Mouse (Mus musculus) kidney, adult 11 months (tissue): Measurements from ENCODE around the gene Inpp4a.

Experiments used
- DNase-seq: peaks from one replicate; pipeline ENCODE4 v3.0.0; 2022

Inpp4a gene

DNA sequence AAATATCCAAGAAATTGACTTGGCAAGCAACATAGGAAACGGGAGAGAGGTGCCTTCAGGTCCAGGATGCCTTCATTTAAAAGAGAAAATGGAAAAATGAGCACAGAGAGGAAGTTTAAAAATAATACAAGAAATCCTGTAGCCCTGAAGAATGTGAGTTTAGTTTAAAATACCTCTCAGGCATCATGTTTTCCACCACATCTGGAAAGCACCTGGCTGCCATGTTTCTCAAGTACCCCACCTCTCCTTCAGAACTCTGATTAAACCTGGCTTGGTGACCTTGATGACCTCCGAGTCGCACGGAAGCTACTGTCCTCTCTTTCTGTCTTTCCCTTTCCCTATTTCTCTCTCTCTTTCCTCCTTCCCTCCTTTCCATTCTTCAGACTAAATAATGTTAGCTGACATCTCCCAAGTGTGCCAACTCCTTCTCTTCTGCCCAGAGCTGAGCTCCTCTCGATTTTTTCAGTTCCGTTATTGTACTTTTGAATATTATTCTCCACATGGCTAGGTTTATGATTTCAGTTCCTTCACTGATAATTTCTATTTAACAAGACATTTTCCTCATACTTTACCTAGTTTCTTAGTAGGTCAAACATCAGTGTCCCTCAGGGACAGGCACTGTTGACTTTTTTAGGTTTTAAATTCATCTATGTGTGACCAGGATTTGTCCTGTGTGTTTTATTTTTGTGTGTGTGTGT lies 59.9 kb downstream of the Inpp4a start:
- no peak for DNase-seq

DNA sequence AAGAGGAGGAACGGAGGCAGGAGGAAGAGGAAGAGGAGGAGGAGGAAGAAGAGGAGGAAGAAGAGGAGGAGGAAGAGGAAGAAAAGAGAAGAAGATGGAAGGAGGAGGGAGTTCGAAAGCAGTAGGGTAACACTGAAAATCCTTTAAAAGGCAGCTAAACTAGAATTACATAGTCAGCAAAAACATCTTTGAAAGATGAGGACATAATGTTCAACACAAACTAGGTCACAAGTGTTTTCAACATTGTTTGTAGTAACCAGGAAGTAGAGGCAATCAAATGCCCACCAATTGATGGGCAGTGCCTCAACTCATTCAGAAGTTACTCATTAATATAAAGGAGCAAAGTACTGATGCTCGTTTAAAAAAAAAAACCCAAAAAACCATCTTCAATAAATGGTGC lies 61.1 kb downstream of the Inpp4a start:
- DNase-seq = no peak

DNA sequence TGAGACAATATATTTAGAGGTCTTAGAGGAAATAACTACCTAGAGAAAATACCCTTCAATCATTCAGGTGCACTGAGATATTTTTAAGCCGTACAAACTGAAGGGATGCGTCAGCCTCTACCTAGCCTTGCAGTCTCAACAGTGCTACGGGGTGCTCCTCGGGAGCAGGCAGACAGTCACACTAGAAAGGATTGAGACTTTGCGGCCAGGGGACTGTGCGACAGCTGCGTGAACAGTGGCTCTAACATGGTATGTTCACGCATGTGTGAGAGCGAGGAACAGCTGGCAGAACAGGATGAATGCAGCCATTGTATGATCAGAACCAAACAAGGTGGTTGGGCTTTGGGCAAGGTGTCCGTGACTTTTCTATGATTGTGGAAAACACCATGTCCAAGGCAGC lies 63.1 kb downstream of the Inpp4a start:
- DNase-seq = no peak

DNA sequence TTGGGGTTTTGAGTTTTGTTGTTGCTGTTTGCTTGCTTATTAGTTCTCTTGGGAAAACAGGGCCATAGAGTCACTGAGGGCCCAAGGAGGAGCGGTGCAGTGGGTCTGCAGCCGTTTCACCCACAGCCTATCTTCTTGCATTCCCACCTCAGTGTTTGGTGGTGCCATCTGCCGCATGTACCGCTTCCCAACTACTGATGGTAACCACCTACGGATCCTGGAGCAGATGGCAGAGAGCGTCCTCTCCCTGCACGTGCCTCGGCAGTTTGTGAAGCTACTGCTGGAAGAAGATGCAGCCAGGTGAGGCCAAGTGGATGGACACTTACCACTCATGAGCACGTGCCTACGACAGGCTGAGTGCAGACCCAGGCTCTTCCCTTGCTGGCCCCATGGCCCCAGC lies 68.5 kb downstream of the Inpp4a start:
- DNase-seq = no peak

DNA sequence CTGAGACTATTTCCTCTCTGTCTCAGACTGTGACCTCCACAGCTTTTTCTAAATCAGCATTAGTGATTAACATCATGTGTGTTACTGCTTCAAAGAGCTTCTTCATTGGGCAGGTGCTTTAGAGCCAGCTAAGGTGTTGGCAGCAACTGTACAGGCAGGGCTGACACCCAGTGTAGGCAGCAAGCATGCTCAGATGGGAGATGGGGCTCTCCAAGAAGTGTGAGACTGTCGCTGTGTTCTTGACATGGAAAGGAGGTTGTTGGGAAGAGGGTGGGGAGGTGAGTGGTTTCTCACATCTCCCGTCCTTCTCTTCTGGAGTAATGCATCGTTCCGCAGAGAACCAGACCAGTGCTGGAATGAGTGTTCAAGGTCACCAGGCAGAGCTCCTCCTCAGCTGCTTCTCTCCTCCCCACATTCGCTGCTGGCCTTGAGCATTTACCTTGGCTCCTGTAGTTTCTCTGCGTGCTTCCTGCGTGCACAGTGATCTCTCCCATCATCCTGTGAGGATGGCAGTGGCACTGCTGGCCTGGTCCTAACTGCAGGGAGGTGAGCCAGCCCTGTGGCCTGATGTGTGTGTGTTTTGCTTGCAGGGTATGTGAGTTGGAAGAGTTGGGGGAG lies 69.2 kb downstream of the Inpp4a start:
- no peak for DNase-seq

DNA sequence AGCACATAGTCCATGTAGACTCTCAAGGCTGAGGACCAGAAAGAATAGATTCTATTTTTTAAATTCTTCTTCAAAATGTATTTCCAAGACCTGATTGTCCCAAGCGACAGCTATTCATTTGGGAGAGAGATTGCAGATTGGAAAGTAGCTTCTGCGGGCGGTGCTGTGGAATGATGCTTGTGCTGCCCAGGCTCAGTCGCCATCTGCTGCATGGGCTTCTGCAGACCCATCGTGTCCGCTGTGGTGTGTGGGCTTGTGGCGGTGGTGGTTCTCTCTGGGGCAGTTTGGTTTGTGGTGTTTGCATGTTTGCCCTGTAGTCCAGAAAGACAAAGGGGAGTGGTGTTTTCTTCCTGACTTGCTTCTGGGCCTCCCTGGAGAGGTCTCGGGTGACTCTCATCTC lies 76.5 kb downstream of the Inpp4a start:
- DNase-seq = no peak

DNA sequence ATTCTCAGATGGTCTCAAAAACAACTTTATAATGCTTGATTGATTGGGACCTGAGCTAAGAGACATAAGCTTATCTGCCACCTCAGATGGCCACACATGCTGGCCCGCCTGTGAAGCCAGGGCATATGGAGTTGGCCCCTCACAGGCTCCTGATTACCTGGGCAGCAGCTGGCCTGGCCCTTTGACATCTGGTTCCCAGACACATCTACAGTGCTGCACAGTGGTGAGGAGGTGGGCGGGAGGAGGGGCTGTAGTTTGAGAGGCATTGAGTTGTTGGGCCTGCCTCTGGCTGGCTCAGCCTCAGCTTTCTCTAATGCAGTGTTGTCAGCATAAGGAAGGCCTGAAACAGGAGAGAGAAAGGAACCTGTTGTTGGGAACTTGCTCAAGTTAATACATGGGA lies 77.1 kb downstream of the Inpp4a start:
- no peak for DNase-seq

DNA sequence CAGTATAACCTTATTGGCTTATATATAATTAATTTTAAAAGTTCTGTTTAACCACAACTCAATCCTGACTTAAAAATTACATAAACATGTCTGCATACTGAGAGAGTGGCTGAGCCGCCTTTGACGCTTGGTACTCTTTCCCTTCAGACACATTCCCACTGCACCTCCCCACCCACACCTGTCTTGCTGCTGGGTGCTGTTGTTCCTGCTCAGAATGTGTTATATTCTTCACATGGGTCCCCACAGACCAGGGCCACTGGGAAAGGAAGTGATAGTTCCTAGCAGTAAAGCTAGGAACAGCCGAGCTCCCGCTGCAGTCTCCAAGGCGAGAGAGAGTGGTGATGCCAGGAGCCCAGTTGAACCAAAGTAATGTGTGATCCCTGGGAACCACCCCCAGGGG lies 78.4 kb downstream of the Inpp4a start:
- DNase-seq = no peak

DNA sequence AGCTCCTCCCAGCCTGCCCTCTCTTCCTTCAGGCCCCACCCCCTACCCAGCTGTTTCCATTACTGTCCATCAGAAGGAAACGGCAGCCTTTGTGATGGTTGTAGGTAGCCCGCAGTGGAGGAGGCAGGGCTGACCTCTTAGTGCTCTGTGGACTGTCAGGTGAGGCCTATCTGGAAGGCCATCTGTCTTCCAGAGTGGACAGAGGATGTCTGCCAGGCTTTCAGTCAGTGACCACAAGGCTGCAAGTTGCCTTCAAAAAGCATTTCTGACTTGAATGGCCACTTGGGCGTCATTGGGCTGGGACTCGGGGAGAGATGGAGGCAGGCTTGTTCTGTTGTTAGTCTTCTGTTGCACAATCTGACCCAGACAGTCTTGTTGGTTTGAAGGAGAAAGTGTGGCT lies 79.9 kb downstream of the Inpp4a start:
- no peak for DNase-seq

DNA sequence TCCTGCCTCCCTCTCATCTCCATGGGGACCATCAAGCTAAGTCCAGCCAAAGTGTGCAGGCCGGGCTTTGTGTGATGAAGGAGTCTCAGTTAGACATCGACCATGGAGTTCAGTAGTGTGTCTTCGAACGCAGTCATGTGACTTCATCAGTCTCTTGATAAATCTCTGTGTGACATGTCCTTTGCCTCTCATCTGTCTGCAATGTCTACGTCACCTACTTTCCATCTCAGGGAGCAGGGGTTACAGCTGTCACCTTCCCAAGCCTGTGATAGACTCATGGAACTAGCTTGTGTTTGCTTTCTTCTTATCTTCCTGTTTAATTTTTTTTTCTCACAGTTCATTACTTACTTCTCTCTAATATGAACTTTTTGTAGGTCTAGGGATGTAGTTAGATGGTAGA lies 81.2 kb downstream of the Inpp4a start:
- no peak for DNase-seq

DNA sequence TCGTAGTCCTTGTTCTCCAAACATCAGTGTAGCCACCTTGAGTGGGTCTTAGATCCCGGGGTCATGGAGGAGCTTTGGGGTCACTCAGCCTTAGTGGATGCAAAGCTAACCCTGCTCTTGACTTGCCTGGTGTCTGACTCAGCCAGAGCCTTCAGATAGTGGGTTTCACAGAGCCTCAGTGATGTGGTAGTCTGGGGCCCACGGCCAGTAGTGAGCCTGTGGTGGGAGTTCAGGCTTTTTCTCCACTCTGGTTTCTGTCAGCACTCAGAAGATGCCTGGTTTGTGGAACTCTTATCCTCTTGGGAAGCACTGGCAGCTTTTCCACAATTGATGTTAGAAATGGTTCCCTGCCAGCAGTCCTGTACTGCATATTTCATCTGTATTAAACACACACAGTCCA lies 84.6 kb downstream of the Inpp4a start:
- DNase-seq = no peak

DNA sequence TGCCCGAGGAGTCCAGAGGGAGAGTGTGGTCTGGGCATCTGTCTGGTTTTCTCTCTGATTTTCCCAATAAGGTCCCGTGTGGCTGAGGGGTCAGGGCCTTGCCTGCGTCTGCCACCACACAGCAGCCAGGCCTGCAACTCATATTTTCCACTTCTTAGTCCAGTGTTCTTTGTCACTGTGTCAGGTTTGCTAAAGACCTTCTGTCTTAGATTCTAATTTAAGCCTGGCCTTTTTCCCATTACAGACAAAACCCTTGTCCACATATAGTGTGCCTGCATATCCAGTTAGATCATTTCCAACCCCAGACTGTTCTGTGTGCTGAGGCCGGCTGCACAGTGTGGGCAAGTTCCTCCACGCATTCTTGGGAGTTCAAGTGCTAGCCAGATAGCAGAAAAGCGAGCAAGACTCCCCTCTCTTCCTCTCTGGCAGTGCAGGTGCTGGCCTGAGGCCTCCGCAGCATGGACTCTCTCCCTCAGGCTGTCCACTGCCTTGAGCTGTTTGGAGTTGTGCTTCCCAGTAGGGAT lies 86.8 kb downstream of the Inpp4a start:
- no peak for DNase-seq

DNA sequence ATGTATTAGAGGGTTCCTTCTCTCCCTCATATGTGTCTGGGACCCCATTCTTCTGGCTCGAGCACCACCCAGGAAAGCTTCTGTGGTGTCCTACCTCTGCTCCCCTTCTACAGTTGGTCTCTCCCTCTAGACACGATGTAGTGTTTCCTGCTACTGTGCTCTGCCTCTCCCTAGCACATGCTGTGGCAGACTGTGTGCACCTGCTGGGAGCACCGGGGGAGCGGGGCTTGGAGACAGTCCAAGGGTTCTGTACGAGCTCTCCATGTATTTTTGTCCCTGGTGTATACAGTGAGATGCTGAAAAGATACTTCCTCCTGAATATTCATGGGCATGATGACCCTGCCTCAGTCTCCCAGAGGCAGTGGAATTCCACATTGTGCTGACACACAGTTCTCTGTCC lies 93.5 kb downstream of the Inpp4a start:
- DNase-seq = no peak

DNA sequence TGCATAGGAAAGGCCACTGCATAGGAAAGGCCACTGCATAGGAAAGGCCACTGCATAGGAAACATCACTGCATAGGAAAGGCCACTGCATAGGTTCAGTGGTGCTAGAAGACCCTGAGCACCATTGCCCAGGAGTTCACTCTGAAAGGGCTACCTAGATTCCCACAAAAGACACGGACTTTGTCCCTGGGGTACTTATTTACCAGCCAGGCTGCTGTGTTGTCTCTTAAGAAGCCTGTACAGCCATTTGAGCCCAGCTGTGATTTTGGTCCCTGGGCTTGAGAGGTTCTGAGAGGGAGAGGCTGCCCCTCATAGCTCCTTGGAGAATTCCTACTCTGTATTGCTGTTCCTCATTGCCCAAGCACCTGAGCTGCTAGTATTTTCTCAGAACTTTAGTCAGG lies 96.8 kb downstream of the Inpp4a start:
- DNase-seq = peak; percentile 61

DNA sequence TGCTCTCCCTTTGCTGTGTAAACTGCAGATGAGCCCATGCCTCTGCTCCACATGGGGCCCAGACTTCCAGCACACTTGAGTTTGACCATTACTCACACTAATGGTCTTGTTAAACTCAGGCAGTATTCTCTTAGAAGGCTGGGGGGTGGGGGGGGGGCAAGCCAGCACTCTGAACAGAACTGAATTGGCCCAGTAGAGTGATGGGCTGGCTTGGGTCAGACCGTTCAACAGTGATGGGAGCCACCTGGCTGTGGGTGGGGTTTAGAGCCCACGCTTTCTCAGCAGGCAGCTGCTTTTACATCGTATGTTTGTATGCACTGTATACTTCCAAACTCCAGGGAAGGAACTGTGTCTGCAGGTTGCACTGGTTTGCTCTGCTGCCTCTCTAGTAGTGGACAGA lies 99.3 kb downstream of the Inpp4a start:
- DNase-seq = no peak

DNA sequence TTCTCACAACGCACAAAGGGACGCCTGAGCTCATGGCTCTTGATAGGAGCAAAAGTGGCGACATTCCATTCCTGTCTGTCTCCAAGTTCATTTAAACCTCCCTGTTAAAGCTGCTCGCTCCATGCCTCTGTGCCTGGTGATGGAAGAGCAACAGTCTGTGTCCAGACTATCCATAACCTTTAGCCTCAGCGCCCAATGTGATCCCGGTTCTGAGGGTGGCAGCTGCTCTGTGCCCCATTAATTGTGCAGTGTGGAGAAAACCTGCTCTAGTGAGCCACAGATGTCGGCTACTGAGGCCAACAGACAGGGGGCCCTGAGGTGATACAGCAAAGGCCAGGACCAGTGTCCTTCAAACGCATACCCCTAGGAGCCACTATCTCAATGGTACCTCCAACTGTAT lies 100.1 kb downstream of the Inpp4a start:
- no peak for DNase-seq

DNA sequence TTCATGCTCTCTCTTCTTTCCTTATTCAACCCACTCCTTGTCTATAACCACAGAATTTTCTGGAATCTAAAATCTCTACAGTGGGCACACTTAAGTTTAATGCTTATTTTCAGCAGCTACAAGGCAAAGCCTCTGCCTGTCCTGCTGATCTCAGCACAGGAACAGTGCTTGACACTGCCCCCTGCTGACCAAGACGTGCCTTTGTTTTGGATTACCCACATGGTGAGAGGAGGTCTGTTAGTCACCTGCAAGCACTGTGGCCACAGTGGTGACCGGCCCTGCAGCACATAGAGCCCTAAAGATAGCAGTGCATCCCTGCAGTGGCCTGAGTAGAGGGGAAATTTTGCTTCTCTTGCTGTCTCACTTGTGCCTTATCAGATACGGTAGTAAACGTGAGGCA lies 102.0 kb downstream of the Inpp4a start:
- peak; percentile 27 for DNase-seq

DNA sequence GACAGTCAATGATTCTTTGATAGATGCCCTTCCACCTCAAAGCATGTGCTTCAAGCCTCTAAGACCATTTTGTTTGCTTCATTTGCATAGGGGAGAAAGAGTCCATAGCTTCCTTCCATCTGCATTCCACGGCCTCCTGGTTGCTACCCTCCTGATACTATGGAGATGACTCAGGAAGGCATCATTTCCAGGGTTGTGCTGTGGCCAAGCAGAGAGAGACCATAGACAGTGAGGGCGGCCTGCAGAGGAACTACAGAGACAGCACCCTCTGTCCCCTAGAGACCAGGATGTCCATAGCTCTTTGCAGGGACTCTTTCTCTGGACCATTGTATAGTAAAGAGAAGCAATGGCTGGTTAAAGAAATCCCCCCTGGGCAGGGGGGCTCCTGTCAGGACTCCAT lies 105.5 kb downstream of the Inpp4a start:
- no peak for DNase-seq

DNA sequence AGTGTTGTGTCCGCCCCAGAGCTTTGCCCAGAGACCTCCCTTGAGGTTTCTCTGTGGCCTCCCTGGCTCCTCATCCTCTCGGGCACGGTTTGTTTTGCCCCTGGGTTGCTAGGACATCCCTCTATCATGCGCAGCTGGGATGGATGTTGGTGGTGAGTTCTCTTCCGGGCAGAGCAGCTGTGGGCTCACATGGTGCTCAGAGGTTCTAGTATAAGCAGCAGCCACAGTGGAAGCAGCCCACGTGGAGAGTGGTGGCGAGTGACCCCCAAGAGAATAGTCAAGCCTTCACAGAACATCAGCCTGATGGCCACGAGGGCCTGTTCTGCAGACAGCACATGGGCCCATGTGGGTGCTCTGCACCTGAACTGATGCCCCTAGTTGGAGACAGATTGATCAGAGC lies 107.6 kb downstream of the Inpp4a start:
- DNase-seq = no peak

DNA sequence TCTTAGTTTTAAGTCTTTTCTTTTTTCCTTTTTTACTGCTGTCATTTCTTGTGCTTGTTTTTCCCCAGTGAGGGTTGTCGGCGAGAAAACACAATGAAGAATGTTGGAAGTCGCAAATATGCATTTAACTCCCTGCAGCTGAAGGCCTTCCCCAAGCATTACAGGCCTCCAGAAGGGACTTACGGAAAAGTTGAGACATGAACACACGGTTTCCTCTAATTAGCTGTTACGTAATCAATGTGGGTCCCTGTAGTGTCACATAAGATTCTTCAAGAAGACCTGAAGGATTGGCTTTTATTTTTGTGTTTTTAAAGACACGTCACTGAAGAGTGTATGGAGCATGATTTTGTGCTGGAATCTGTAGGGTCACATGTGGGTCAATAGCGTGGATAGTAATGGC lies 108.4 kb downstream of the Inpp4a start:
- DNase-seq = no peak

DNA sequence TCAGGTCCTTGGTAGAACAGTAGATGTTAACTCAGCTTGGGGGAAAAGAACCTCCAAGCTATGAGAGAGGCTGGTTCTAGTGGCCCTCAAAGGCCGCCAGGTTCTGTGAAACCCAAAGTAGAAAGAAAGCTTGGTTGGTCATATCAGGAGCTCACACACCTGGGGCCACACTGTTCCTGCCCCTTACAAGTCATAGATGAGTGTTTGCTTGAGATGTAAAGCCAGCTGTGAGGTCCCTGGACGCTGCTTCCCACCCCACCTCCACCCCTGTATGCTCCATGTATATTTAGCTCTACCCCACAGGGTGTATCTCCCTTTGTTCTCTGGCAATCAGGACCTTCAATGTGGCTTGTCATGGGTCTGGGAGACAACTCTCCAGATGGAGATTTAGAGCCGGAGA lies 109.0 kb downstream of the Inpp4a start:
- DNase-seq = no peak

DNA sequence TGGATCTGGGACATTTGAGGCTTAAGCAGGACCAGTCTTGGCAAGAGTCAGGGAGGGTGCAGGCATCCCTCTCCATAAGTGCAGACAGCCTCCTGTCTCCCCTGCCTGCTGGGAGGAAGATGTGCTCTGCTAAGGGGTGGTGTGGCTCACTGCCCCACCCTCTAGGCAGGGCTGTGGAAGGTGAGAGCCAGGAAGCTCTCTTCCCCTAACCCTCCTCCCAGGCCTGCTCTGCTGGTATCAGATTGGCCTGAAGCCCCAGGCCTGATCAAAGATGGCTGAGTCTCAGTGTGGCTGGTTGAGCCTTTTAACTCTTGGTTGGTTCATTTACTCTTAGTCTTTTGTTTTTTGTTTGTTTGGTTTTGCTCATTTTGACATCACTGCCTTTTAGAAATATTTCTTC lies 110.0 kb downstream of the Inpp4a start:
- no peak for DNase-seq

DNA sequence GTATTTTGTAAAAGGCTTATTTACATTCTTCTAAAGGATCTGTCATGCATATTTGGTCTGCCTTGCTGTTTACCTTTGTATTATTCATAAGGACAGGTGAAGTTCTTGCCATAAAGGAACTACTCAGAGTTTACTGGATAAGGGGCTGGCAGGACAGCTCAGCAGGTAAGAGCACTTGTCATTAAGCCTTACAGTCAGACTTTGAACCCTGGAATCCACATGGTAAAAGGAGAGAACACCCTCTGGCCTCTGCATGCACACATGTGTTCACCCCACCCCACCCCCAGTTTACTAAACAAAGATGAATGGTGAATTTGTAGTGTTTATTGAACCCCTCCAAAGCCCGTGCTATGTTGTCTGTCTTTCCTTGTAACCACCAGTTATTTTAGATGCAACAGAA lies 115.7 kb downstream of the Inpp4a start:
- no peak for DNase-seq

DNA sequence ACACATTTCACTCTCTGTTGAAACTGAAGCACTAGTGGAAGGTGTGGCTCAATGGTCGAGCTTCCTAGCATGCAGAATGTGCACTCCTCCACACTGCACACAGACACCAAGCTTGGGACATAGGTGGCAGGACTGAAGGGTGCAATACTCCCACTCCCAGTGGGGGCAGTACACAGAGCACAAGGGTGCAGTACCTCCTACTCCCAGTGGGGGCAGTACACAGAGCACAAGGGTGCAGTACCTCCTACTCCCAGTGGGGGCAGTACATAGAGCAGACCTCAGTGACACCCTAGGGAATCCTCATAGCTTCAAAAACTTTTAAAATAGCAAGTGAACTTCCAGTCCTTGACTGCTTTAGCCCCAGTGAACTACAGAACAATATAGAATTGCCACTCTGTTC lies 119.8 kb downstream of the Inpp4a start:
- DNase-seq = no peak
